Mouse (Mus musculus) layer of hippocampus, adult 8-10 months (tissue): ENCODE results near the gene Rab5c. TPM values are rescaled to one million over a fixed set of nuclear protein-coding genes. Genes with fewer than 3 reads are reported as not detected.
A peak's percentile ranks its signal among the peaks of the same experiment; 100 is the strongest.

Source experiments
- DNase-seq, 2 experiments: peaks; one replicate each; pipeline ENCODE4 v3.0.0; 2022; ENCODE audit warnings: low spot score in 2 of 2
- total RNA-seq, 4 experiments: library from RNA; stranded (reverse); gene quantifications; 2 replicates each; pipeline ENCODE4 v1.2.4; 2022

Rab5c gene
- total RNA-seq, 4 experiments from 2014 or later: 134 to 163 (median 148) TPM

GRCm38 (mm10) chr11:100754021-100754692 is 16.1 kb upstream of the Rab5c start:
- no peak for DNase-seq

GRCm38 (mm10) chr11:100752294-100752693 is 14.3 kb upstream of the Rab5c start:
- DNase-seq: no peak

GRCm38 (mm10) chr11:100750127-100750526 is 12.1 kb upstream of the Rab5c start:
- peak in 1 of 2 experiments; percentile 61 for DNase-seq

- DNase-seq: no peak
Measured at GRCm38 (mm10) chr11:100749469-100749868, 11.5 kb upstream of the Rab5c start.

- no peak for DNase-seq
Measured at GRCm38 (mm10) chr11:100748620-100749019, 10.6 kb upstream of the Rab5c start.

- no peak for DNase-seq
Measured at GRCm38 (mm10) chr11:100747114-100747513, 9.1 kb upstream of the Rab5c start.

- DNase-seq: no peak
Measured at GRCm38 (mm10) chr11:100746546-100746945, 8.5 kb upstream of the Rab5c start.

GRCm38 (mm10) chr11:100745085-100745484 is 7.1 kb upstream of the Rab5c start:
- no peak for DNase-seq

- DNase-seq: no peak
Measured at GRCm38 (mm10) chr11:100741348-100741747, 3.3 kb upstream of the Rab5c start.

GRCm38 (mm10) chr11:100738749-100739148 is 734 bp upstream of the Rab5c start:
- no peak for DNase-seq

- DNase-seq: no peak
Measured at GRCm38 (mm10) chr11:100737105-100737733, 796 bp downstream of the Rab5c start.

GRCm38 (mm10) chr11:100736746-100737080 is 1.3 kb downstream of the Rab5c start:
- no peak for DNase-seq

- DNase-seq: no peak
Measured at GRCm38 (mm10) chr11:100735954-100736745, 1.9 kb downstream of the Rab5c start.

- DNase-seq: no peak
Measured at GRCm38 (mm10) chr11:100735134-100735865, 2.7 kb downstream of the Rab5c start.

- no peak for DNase-seq
Measured at GRCm38 (mm10) chr11:100730477-100731205, 7.4 kb downstream of the Rab5c start.

- no peak for DNase-seq
Measured at GRCm38 (mm10) chr11:100729976-100730375, 8.0 kb downstream of the Rab5c start.

GRCm38 (mm10) chr11:100728601-100729000 is 9.4 kb downstream of the Rab5c start:
- no peak for DNase-seq

- DNase-seq: no peak
Measured at GRCm38 (mm10) chr11:100727201-100727600, 10.8 kb downstream of the Rab5c start.

GRCm38 (mm10) chr11:100724919-100725512 is 13.0 kb downstream of the Rab5c start:
- DNase-seq: no peak

- DNase-seq: no peak
Measured at GRCm38 (mm10) chr11:100722493-100723028, 15.5 kb downstream of the Rab5c start.
